Mouse (Mus musculus) intestine, postnatal 0 days (tissue): ENCODE results near the gene Brd2. TPM values are rescaled to one million over a fixed set of nuclear protein-coding genes. Genes with fewer than 3 reads are reported as not detected.

ENCODE experiments used
- ATAC-seq: fragments of 200-750 bp; cut with Nextera tagmentation; 2 replicates; pipeline ENCODE4 v1.8.0; 2017; ENCODE audit warnings: mild to moderate bottlenecking, moderate TSS enrichment, moderate library complexity
- H3K27ac ChIP-seq: fragments of 300-500 bp; sonication (generic); 2 replicates; pipeline ENCODE4 v1.5.1; 2014; ENCODE audit warnings: mild to moderate bottlenecking, low read depth, low read length, moderate library complexity
- H3K27me3 ChIP-seq: fragments of 300-500 bp; sonication (generic); replicated peaks from 2 replicates; pipeline ENCODE4 v1.6.1; 2014; ENCODE audit warnings: low read length, mixed read lengths; ENCODE audit not compliant: control insufficient read depth, insufficient read depth
- H3K36me3 ChIP-seq: fragments of 300-500 bp; sonication (generic); 2 replicates; pipeline ENCODE4 v1.6.1; 2014; ENCODE audit warnings: mild to moderate bottlenecking, moderate library complexity; ENCODE audit not compliant: control insufficient read depth, insufficient read depth
- H3K4me1 ChIP-seq: fragments of 300-500 bp; sonication (generic); replicated peaks from 2 replicates; pipeline ENCODE4 v1.6.1; 2014; ENCODE audit warnings: antibody characterized with exemption, low read length, mixed read lengths; ENCODE audit not compliant: control insufficient read depth, insufficient read depth
- H3K4me2 ChIP-seq: fragments of 300-500 bp; sonication (generic); replicated peaks from 2 replicates; pipeline ENCODE4 v1.6.1; 2014; ENCODE audit warnings: low read depth, mild to moderate bottlenecking, moderate library complexity
- H3K4me3 ChIP-seq: fragments of 300-500 bp; sonication (generic); 2 replicates; pipeline ENCODE4 v1.5.1; 2014; ENCODE audit warnings: low read depth, low read length
- H3K9ac ChIP-seq: fragments of 300-500 bp; sonication (generic); 2 replicates; pipeline ENCODE4 v1.6.1; 2014; ENCODE audit warnings: mild to moderate bottlenecking, low read depth, low read length
- H3K9me3 ChIP-seq: fragments of 300-500 bp; sonication (generic); 2 replicates; pipeline ENCODE4 v1.6.1; 2016; ENCODE audit warnings: mixed run types; ENCODE audit not compliant: control insufficient read depth
- CTCF ChIP-seq: sonication (generic); IDR thresholded peaks from 2 replicates; pipeline ENCODE4 v1.5.1; 2016; ENCODE audit warnings: low read depth, mild to moderate bottlenecking, control low read depth, antibody characterized with exemption, moderate library complexity
- WGBS: fragments of 180-500 bp; shearing (Covaris S2); extraction: QIAGEN DNeasy Blood & Tissue Kit; methylation state at CpG from one replicate; pipeline ENCODE4 v1.1.7; 2014; 5-methylcytosine and 5-hydroxymethylcytosine counted together
- polyA plus RNA-seq: library from polyadenylated mRNA; unstranded; fragments of >200 nt; fragmentation: Nextera tagmentation; extraction: Ambion mirVana; gene quantifications from 2 replicates; pipeline ENCODE4 v1.2.1, GENCODE M21; 2015

The Brd2 gene
- polyA plus RNA-seq, 1 experiment from 2014 or later, result 51.8 TPM

DNA sequence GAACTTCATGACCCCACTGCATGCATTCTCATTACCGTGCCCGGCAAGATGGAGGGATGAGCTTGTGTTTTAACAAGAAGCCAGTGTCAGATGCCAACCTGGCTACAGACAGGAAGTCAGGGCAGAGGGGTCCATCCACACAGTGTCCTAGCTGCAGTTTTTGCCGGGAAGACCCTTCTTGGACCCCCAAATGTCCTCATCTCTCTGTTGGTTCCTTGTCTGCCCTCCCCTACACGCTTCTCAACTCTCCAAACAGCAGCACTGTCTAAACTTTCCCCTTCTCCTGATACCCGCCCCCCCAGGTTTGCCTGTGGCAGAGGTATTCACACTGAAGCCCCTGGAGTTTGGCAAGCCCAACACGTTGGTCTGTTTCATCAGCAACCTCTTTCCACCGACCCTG is 15.2 kb upstream of the Brd2 start:
- no peaks in the 10 kb centered on the region for H3K36me3 ChIP-seq
- H3K27me3 ChIP-seq, result peaks cover 29% of the 10 kb centered on the region; the same call in 1 of the 2 replicates
- no peak for ATAC-seq
- H3K9me3 ChIP-seq, result no peaks in the 10 kb centered on the region
- H3K27ac ChIP-seq, result no peak overlapping the region
- no peak overlapping the region for H3K4me3 ChIP-seq
- 0 out of 2 replicates have a peak, but pooled peaks cover 2% of the 10 kb centered on the region for H3K4me1 ChIP-seq
- no peak for TF ChIP-seq CTCF
- 73% methylated on average over 7 of the region's 7 CpGs for WGBS
- no peak overlapping the region for H3K9ac ChIP-seq
- no peak overlapping the region for H3K4me2 ChIP-seq

- H3K9ac ChIP-seq, result no peak overlapping the region
- H3K27ac ChIP-seq, result no peak overlapping the region
- 4% methylated on average over 31 of the region's 31 CpGs for WGBS
Measured at GRCm38 (mm10) chr17:34135297-34136224, 13.1 kb upstream of the Brd2 start.

GRCm38 (mm10) chr17:34134451-34134850 is 12.0 kb upstream of the Brd2 start:
- Histone ChIP-seq H3K27me3 (0 out of 2 replicates have a peak, but pooled peaks cover 16% of the 10 kb centered on the region), H3K9ac (no peak overlapping the region), H3K4me3 (no peak overlapping the region), H3K9me3 (no peaks in the 10 kb centered on the region), H3K36me3 (no peaks in the 10 kb centered on the region), H3K4me2 (no peak overlapping the region), H3K27ac (no peak overlapping the region), H3K4me1 (0 out of 2 replicates have a peak, but pooled peaks cover 2% of the 10 kb centered on the region)
- TF ChIP-seq CTCF, result peak; percentile 6; the same call in 1 of the 2 replicates
- WGBS, result 75% methylated on average over 3 of the region's 3 CpGs
- ATAC-seq, result no peak

More at GRCm38 (mm10) chr17:34135297-34136224, 13.1 kb upstream of the Brd2 start:
- Histone ChIP-seq H3K4me3 (peak overlapping the region; percentile 35), H3K4me1 (0 out of 2 replicates have a peak, but pooled peaks cover 2% of the 10 kb centered on the region), H3K9me3 (no peaks in the 10 kb centered on the region), H3K36me3 (no peaks in the 10 kb centered on the region), H3K27me3 (peaks cover 22% of the 10 kb centered on the region; the same call in 1 of the 2 replicates), H3K4me2 (peak overlapping the region; percentile 71)
- TF ChIP-seq CTCF, result peak; percentile 100
- peak; percentile 97 for ATAC-seq

- TF ChIP-seq CTCF, result peak; percentile 63
- WGBS, result 73% methylated on average over 11 of the region's 11 CpGs
- H3K4me3 ChIP-seq, result no peak overlapping the region
- ATAC-seq, result no peak
- 0 out of 2 replicates have a peak, but pooled peaks cover 5% of the 10 kb centered on the region for H3K27me3 ChIP-seq
- H3K9ac ChIP-seq, result no peak overlapping the region
- H3K4me1 ChIP-seq, result no peaks in the 10 kb centered on the region
- H3K27ac ChIP-seq, result no peak overlapping the region
- H3K4me2 ChIP-seq, result no peak overlapping the region
- H3K36me3 ChIP-seq, result no peaks in the 10 kb centered on the region
- no peaks in the 10 kb centered on the region for H3K9me3 ChIP-seq
Measured at GRCm38 (mm10) chr17:34133289-34133688, 10.9 kb upstream of the Brd2 start.

DNA sequence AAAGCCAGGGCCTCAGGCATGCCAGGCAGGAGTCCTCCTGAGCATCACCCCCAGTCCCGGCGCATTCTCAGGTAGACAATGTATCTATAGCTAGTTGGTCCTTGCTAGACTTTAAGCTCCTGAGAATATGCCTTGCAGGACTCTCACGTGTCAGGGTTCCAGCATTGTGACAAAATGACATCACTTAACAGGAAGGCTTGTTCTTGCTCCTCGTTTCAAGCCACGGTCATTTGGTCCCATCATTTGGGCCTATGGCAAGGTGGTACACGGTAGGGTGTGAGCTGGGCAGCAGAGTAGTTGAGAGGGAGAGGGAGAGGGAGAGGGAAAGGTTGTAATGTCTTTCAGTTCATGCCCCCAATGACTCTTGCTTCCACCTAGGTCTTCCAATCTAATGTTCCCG is 9.5 kb upstream of the Brd2 start:
- H3K4me1 ChIP-seq, result peaks cover 6% of the 10 kb centered on the region
- 81% methylated on average over 7 of the region's 7 CpGs for WGBS
- H3K36me3 ChIP-seq, result no peaks in the 10 kb centered on the region

More for the DNA sequence above, 9.5 kb upstream of the Brd2 start:
- Histone ChIP-seq H3K27me3 (no peaks in the 10 kb centered on the region), H3K27ac (no peak overlapping the region), H3K9ac (no peak overlapping the region), H3K4me3 (no peak overlapping the region), H3K9me3 (no peaks in the 10 kb centered on the region), H3K4me2 (no peak overlapping the region)
- ATAC-seq, result no peak
- no peak for TF ChIP-seq CTCF
